Mouse (Mus musculus): ENCODE results near the gene Gdpd1. TPM values are rescaled to one million over a fixed set of nuclear protein-coding genes. Genes with fewer than 3 reads are reported as not detected.
A peak's percentile ranks its signal among the peaks of the same experiment; 100 is the strongest.
"Not testable (repeated sequence)": the region's sequence is repeated elsewhere in the genome, so short reads cannot be mapped to it uniquely, and the experiment has no call there.

The Gdpd1 gene
- polyA plus RNA-seq, 1 experiment from 2014 or later = 25.7 TPM

GRCm38 (mm10) chr11:87083712-87084111, 9.8 kb upstream of the Gdpd1 start:
- 78% methylated on average over 1 of the region's 1 CpGs for WGBS
- Histone ChIP-seq H3K4me2 (replicated peaks; ENCODE audit: low read depth, low read length) (no peak overlapping the region), H3K27me3 (ENCODE audit: insufficient read depth, low read length) (no peaks in the 10 kb centered on the region), H3K9ac (replicated peaks; ENCODE audit: low read length) (no peak overlapping the region), H3K36me3 (ENCODE audit: insufficient read depth, low read length) (peaks cover 49% of the 10 kb centered on the region), H3K4me3 (ENCODE audit: low read length) (no peak overlapping the region), H3K9me3 (ENCODE audit: low read length) (no peaks in the 10 kb centered on the region), H3K27ac (ENCODE audit: low read length) (no peak overlapping the region), H3K4me1 (ENCODE audit: insufficient read depth, low read length) (peaks cover 21% of the 10 kb centered on the region)
- no peak for ATAC-seq (ENCODE audit: low FRiP score, low TSS enrichment)

GRCm38 (mm10) chr11:87073343-87073865, 458 bp downstream of the Gdpd1 start:
- Histone ChIP-seq H3K9ac (replicated peaks; ENCODE audit: low read length) (peak overlapping the region; percentile 74), H3K27ac (ENCODE audit: low read length) (peak overlapping the region; percentile 60), H3K9me3 (ENCODE audit: low read length) (no peaks in the 10 kb centered on the region), H3K36me3 (ENCODE audit: insufficient read depth, low read length) (peaks cover 12% of the 10 kb centered on the region), H3K4me3 (ENCODE audit: low read length) (peak overlapping the region; percentile 56), H3K27me3 (ENCODE audit: insufficient read depth, low read length) (no peaks in the 10 kb centered on the region), H3K4me1 (ENCODE audit: insufficient read depth, low read length) (peaks cover 7% of the 10 kb centered on the region), H3K4me2 (replicated peaks; ENCODE audit: low read depth, low read length) (peak overlapping the region; percentile 86)
- under 1% methylated on average over 24 of the region's 24 CpGs for WGBS
- ATAC-seq (ENCODE audit: low FRiP score, low TSS enrichment) = peak; percentile 83

GRCm38 (mm10) chr11:87062087-87062486, 11.8 kb downstream of the Gdpd1 start:
- Histone ChIP-seq H3K4me2 (replicated peaks; ENCODE audit: low read depth, low read length) (no peak overlapping the region), H3K4me3 (ENCODE audit: low read length) (no peak overlapping the region), H3K4me1 (ENCODE audit: insufficient read depth, low read length) (no peaks in the 10 kb centered on the region), H3K27me3 (ENCODE audit: insufficient read depth, low read length) (no peaks in the 10 kb centered on the region), H3K9me3 (ENCODE audit: low read length) (no peaks in the 10 kb centered on the region), H3K9ac (replicated peaks; ENCODE audit: low read length) (no peak overlapping the region), H3K27ac (ENCODE audit: low read length) (no peak overlapping the region), H3K36me3 (ENCODE audit: insufficient read depth, low read length) (no peaks in the 10 kb centered on the region)
- WGBS = 70% methylated on average over 3 of the region's 3 CpGs
- ATAC-seq (ENCODE audit: low FRiP score, low TSS enrichment) = no peak

GRCm38 (mm10) chr11:87060410-87060809, 13.5 kb downstream of the Gdpd1 start:
- H3K9ac ChIP-seq (replicated peaks; ENCODE audit: low read length) = no peak overlapping the region
- H3K27ac ChIP-seq (ENCODE audit: low read length) = no peak overlapping the region
- no peaks in the 10 kb centered on the region for H3K36me3 ChIP-seq (ENCODE audit: insufficient read depth, low read length)
- H3K27me3 ChIP-seq (ENCODE audit: insufficient read depth, low read length) = no peaks in the 10 kb centered on the region
- H3K4me2 ChIP-seq (replicated peaks; ENCODE audit: low read depth, low read length) = no peak overlapping the region
- no peak overlapping the region for H3K4me3 ChIP-seq (ENCODE audit: low read length)
- no peaks in the 10 kb centered on the region for H3K9me3 ChIP-seq (ENCODE audit: low read length)
- WGBS = 94% methylated on average over 2 of the region's 2 CpGs
- ATAC-seq (ENCODE audit: low FRiP score, low TSS enrichment) = no peak
- H3K4me1 ChIP-seq (ENCODE audit: insufficient read depth, low read length) = no peaks in the 10 kb centered on the region

- no peak for ATAC-seq (ENCODE audit: low FRiP score, low TSS enrichment)
- H3K4me3 ChIP-seq (ENCODE audit: low read length) = no peak overlapping the region
- H3K9ac ChIP-seq (replicated peaks; ENCODE audit: low read length) = no peak overlapping the region
- no peaks in the 10 kb centered on the region for H3K9me3 ChIP-seq (ENCODE audit: low read length)
- no peaks in the 10 kb centered on the region for H3K27me3 ChIP-seq (ENCODE audit: insufficient read depth, low read length)
- H3K27ac ChIP-seq (ENCODE audit: low read length) = no peak overlapping the region
- no peaks in the 10 kb centered on the region for H3K36me3 ChIP-seq (ENCODE audit: insufficient read depth, low read length)
- WGBS = 78% methylated on average over 6 of the region's 6 CpGs
- no peak overlapping the region for H3K4me2 ChIP-seq (replicated peaks; ENCODE audit: low read depth, low read length)
- H3K4me1 ChIP-seq (ENCODE audit: insufficient read depth, low read length) = no peaks in the 10 kb centered on the region
Observed at GRCm38 (mm10) chr11:87056286-87056685, 17.6 kb downstream of the Gdpd1 start.

- H3K36me3 ChIP-seq (ENCODE audit: insufficient read depth, low read length); H3K4me2 ChIP-seq (replicated peaks; ENCODE audit: low read depth, low read length); H3K27me3 ChIP-seq (ENCODE audit: insufficient read depth, low read length); H3K9ac ChIP-seq (replicated peaks; ENCODE audit: low read length); H3K4me3 ChIP-seq (ENCODE audit: low read length); H3K9me3 ChIP-seq (ENCODE audit: low read length); H3K4me1 ChIP-seq (ENCODE audit: insufficient read depth, low read length); ATAC-seq (ENCODE audit: low FRiP score, low TSS enrichment); H3K27ac ChIP-seq (ENCODE audit: low read length): not testable (repeated sequence)
- WGBS = 91% methylated on average over 7 of the region's 7 CpGs
Observed at GRCm38 (mm10) chr11:87048900-87049299, 25.0 kb downstream of the Gdpd1 start.

GRCm38 (mm10) chr11:87046968-87047367, 26.9 kb downstream of the Gdpd1 start:
- no peak overlapping the region for H3K4me3 ChIP-seq (ENCODE audit: low read length)
- no peaks in the 10 kb centered on the region for H3K9me3 ChIP-seq (ENCODE audit: low read length)
- WGBS = 80% methylated on average over 5 of the region's 5 CpGs
- no peaks in the 10 kb centered on the region for H3K4me1 ChIP-seq (ENCODE audit: insufficient read depth, low read length)
- H3K27ac ChIP-seq (ENCODE audit: low read length) = no peak overlapping the region
- H3K9ac ChIP-seq (replicated peaks; ENCODE audit: low read length) = no peak overlapping the region
- no peaks in the 10 kb centered on the region for H3K27me3 ChIP-seq (ENCODE audit: insufficient read depth, low read length)
- no peak for ATAC-seq (ENCODE audit: low FRiP score, low TSS enrichment)
- no peak overlapping the region for H3K4me2 ChIP-seq (replicated peaks; ENCODE audit: low read depth, low read length)
- H3K36me3 ChIP-seq (ENCODE audit: insufficient read depth, low read length) = peaks cover 7% of the 10 kb centered on the region; the same call in 1 of the 2 replicates

GRCm38 (mm10) chr11:87043052-87043451, 30.8 kb downstream of the Gdpd1 start:
- no peak overlapping the region for H3K27ac ChIP-seq (ENCODE audit: low read length)
- no peaks in the 10 kb centered on the region for H3K27me3 ChIP-seq (ENCODE audit: insufficient read depth, low read length)
- no peak overlapping the region for H3K4me2 ChIP-seq (replicated peaks; ENCODE audit: low read depth, low read length)
- no peaks in the 10 kb centered on the region for H3K4me1 ChIP-seq (ENCODE audit: insufficient read depth, low read length)
- H3K4me3 ChIP-seq (ENCODE audit: low read length) = no peak overlapping the region
- no peaks in the 10 kb centered on the region for H3K9me3 ChIP-seq (ENCODE audit: low read length)
- ATAC-seq (ENCODE audit: low FRiP score, low TSS enrichment) = no peak
- peaks cover 13% of the 10 kb centered on the region; the same call in 1 of the 2 replicates for H3K36me3 ChIP-seq (ENCODE audit: insufficient read depth, low read length)
- 76% methylated on average over 3 of the region's 3 CpGs for WGBS
- H3K9ac ChIP-seq (replicated peaks; ENCODE audit: low read length) = no peak overlapping the region

GRCm38 (mm10) chr11:87039307-87039963, 34.4 kb downstream of the Gdpd1 start:
- H3K36me3 ChIP-seq (ENCODE audit: insufficient read depth, low read length) = 0 out of 2 replicates have a peak, but pooled peaks cover 7% of the 10 kb centered on the region
- H3K9me3 ChIP-seq (ENCODE audit: low read length) = no peaks in the 10 kb centered on the region
- no peak overlapping the region for H3K4me2 ChIP-seq (replicated peaks; ENCODE audit: low read depth, low read length)
- H3K27ac ChIP-seq (ENCODE audit: low read length) = no peak overlapping the region
- H3K9ac ChIP-seq (replicated peaks; ENCODE audit: low read length) = no peak overlapping the region
- no peaks in the 10 kb centered on the region for H3K4me1 ChIP-seq (ENCODE audit: insufficient read depth, low read length)
- WGBS = 60% methylated on average over 9 of the region's 9 CpGs
- no peak overlapping the region for H3K4me3 ChIP-seq (ENCODE audit: low read length)
- ATAC-seq (ENCODE audit: low FRiP score, low TSS enrichment) = no peak
- no peaks in the 10 kb centered on the region for H3K27me3 ChIP-seq (ENCODE audit: insufficient read depth, low read length)

GRCm38 (mm10) chr11:87036180-87036579, 37.7 kb downstream of the Gdpd1 start:
- no peak overlapping the region for H3K4me3 ChIP-seq (ENCODE audit: low read length)
- 67% methylated on average over 4 of the region's 4 CpGs for WGBS
- H3K27me3 ChIP-seq (ENCODE audit: insufficient read depth, low read length) = no peaks in the 10 kb centered on the region
- H3K27ac ChIP-seq (ENCODE audit: low read length) = no peak overlapping the region
- H3K36me3 ChIP-seq (ENCODE audit: insufficient read depth, low read length) = no peaks in the 10 kb centered on the region
- no peak for ATAC-seq (ENCODE audit: low FRiP score, low TSS enrichment)
- no peaks in the 10 kb centered on the region for H3K9me3 ChIP-seq (ENCODE audit: low read length)
- no peaks in the 10 kb centered on the region for H3K4me1 ChIP-seq (ENCODE audit: insufficient read depth, low read length)
- no peak overlapping the region for H3K4me2 ChIP-seq (replicated peaks; ENCODE audit: low read depth, low read length)
- no peak overlapping the region for H3K9ac ChIP-seq (replicated peaks; ENCODE audit: low read length)

All from kidney, embryonic 16.5 days (tissue).